Mouse (Mus musculus): Measurements from ENCODE around the gene Slc9a5. TPM values are rescaled to one million over a fixed set of nuclear protein-coding genes. Genes with fewer than 3 reads are reported as not detected.

Gene Slc9a5
- total RNA-seq, 1 experiment from 2014 or later = 0.46 TPM

- ATAC-seq (replicated peaks; ENCODE audit: low read depth, poor library complexity, severe bottlenecking) = no peak
These were observed 25.5 kb upstream of the Slc9a5 start for GRCm38 (mm10) chr8:105323183-105323582.

GRCm38 (mm10) chr8:105325641-105326093, 23.0 kb upstream of the Slc9a5 start:
- no peak for ATAC-seq (replicated peaks; ENCODE audit: low read depth, poor library complexity, severe bottlenecking)

GRCm38 (mm10) chr8:105326141-105326672, 22.4 kb upstream of the Slc9a5 start, which contains the start of the genes Lrrc29 and Tmem208:
Gene Lrrc29, minus strand, starts transcription at chr8:105326278.
Gene Tmem208, plus strand, starts transcription at chr8:105326354.
- peak; percentile 90 for ATAC-seq (replicated peaks; ENCODE audit: low read depth, poor library complexity, severe bottlenecking)

GRCm38 (mm10) chr8:105326968-105327367, 21.7 kb upstream of the Slc9a5 start:
- ATAC-seq (replicated peaks; ENCODE audit: low read depth, poor library complexity, severe bottlenecking) = no peak

GRCm38 (mm10) chr8:105330325-105330724, 18.3 kb upstream of the Slc9a5 start:
- no peak for ATAC-seq (replicated peaks; ENCODE audit: low read depth, poor library complexity, severe bottlenecking)

GRCm38 (mm10) chr8:105331469-105331868, 17.2 kb upstream of the Slc9a5 start:
- ATAC-seq (replicated peaks; ENCODE audit: low read depth, poor library complexity, severe bottlenecking) = no peak

GRCm38 (mm10) chr8:105331931-105332330, 16.7 kb upstream of the Slc9a5 start:
- no peak for ATAC-seq (replicated peaks; ENCODE audit: low read depth, poor library complexity, severe bottlenecking)

- ATAC-seq (replicated peaks; ENCODE audit: low read depth, poor library complexity, severe bottlenecking) = no peak
These were observed 16.1 kb upstream of the Slc9a5 start for GRCm38 (mm10) chr8:105332523-105332922.

GRCm38 (mm10) chr8:105336373-105337130, 12.1 kb upstream of the Slc9a5 start:
- no peak for ATAC-seq (replicated peaks; ENCODE audit: low read depth, poor library complexity, severe bottlenecking)

GRCm38 (mm10) chr8:105338992-105339391, 9.7 kb upstream of the Slc9a5 start:
- peak; percentile 81 for ATAC-seq (replicated peaks; ENCODE audit: low read depth, poor library complexity, severe bottlenecking)

- ATAC-seq (replicated peaks; ENCODE audit: low read depth, poor library complexity, severe bottlenecking) = peak; percentile 52
These were observed 8.6 kb upstream of the Slc9a5 start for GRCm38 (mm10) chr8:105339886-105340635.

GRCm38 (mm10) chr8:105341399-105341798, 7.2 kb upstream of the Slc9a5 start:
- ATAC-seq (replicated peaks; ENCODE audit: low read depth, poor library complexity, severe bottlenecking) = no peak

GRCm38 (mm10) chr8:105342768-105343167, 5.9 kb upstream of the Slc9a5 start:
- no peak for ATAC-seq (replicated peaks; ENCODE audit: low read depth, poor library complexity, severe bottlenecking)

- no peak for ATAC-seq (replicated peaks; ENCODE audit: low read depth, poor library complexity, severe bottlenecking)
These were observed 4.7 kb upstream of the Slc9a5 start for GRCm38 (mm10) chr8:105343791-105344574.

- ATAC-seq (replicated peaks; ENCODE audit: low read depth, poor library complexity, severe bottlenecking) = peak; percentile 43
These were observed 3.3 kb upstream of the Slc9a5 start for GRCm38 (mm10) chr8:105345061-105345975.

- peak; percentile 12; the same call in 1 of the 2 replicates for ATAC-seq (replicated peaks; ENCODE audit: low read depth, poor library complexity, severe bottlenecking)
These were observed 1.8 kb upstream of the Slc9a5 start for GRCm38 (mm10) chr8:105346611-105347427.

- ATAC-seq (replicated peaks; ENCODE audit: low read depth, poor library complexity, severe bottlenecking) = peak; percentile 80
These were observed 1.0 kb upstream of the Slc9a5 start, which contains the start of gene Fhod1 for GRCm38 (mm10) chr8:105347428-105348221. Gene Fhod1, minus strand, starts transcription at chr8:105347953.

All from common myeloid progenitor, adult 5-6 weeks (primary cell).